Mouse (Mus musculus) heart, postnatal 4 days (tissue): ENCODE measurements around the gene Ppia. TPM values are rescaled to one million over a fixed set of nuclear protein-coding genes. Genes with fewer than 3 reads are reported as not detected.
A peak's percentile ranks its signal among the peaks of the same experiment; 100 is the strongest.
"Not testable (repeated sequence)": the region's sequence is repeated elsewhere in the genome, so short reads cannot be mapped to it uniquely, and the experiment has no call there.

Experiments used
- DNase-seq: peaks from one replicate; pipeline ENCODE4 v3.0.0; 2021
- microRNA-seq, 2 experiments: library from miRNA; unstranded; fragments of <30 nt; microRNA quantifications; one replicate each; pipeline ENCODE4 v1.2.0; 2021 to 2022
- total RNA-seq, 2 experiments: library from RNA; stranded (reverse); gene quantifications; 2 replicates each; pipeline ENCODE4 v1.2.3; 2021

Gene Ppia
- total RNA-seq, 2 experiments from 2014 or later = 1,521 to 1,568 TPM

DNA sequence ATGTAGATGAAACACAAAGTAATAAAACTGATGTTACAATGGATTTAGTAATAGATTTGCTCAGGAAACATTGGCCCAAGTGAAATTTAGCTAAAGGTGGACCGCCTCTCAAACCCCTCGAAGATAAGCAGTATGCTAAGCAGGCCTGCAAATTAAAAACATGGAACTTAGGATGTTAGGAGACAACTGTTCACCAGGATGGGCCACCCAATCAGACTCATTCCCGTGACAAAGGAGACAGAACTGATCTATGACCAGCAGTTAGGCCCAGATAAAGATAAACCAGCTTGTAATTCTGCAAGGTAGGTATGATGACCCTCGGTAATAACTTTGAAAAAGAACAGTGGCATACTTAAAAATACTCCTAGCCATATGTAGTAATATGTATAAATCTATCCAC is 27.9 kb downstream of the Ppia start:
- DNase-seq = no peak

DNA sequence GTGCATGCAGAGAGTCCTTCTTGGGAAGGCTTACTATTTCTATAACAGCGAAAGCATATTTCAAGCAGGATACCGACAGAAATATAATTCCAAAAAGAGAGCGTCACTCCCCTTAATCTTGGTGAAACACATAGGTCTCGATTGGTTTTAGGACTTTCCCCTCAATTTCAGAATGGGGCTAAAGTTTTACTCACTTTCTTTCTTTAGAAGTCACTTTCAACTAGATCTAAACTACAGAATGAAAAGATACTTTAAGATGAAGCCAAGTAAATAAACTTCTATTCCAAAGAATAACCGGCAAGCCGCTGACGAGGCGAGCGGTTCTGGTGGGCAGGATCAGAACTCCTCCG is 28.5 kb downstream of the Ppia start:
- no peak for DNase-seq

GRCm38 (mm10) chr11:6444077-6444853 is 29.0 kb downstream of the Ppia start, which contains the start of gene H2afv:
Gene H2afv (minus strand): TSS chr11:6444443.
- peak; percentile 100 for DNase-seq

DNA sequence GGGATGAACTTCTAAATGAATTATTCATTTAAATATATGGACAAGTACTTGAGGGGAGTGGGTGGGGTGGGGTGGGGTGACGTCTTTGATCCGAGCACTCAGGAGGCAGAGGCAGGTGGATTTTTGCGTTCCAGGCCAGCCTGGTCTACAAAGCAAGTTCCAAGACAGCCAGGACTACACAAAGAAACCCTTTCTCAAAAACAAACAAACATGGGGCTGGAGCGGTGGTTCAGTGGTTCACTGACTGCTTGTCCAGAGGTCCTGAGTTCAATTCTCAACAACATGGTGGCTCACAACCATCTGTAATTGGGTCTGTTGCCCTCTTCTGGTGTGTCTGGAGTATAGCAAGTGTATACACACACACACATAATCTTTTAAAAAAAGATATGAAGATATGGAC is 30.2 kb downstream of the Ppia start:
- DNase-seq = no peak

GRCm38 (mm10) chr11:6445951-6446350 is 30.7 kb downstream of the Ppia start:
- no peak for DNase-seq

DNA sequence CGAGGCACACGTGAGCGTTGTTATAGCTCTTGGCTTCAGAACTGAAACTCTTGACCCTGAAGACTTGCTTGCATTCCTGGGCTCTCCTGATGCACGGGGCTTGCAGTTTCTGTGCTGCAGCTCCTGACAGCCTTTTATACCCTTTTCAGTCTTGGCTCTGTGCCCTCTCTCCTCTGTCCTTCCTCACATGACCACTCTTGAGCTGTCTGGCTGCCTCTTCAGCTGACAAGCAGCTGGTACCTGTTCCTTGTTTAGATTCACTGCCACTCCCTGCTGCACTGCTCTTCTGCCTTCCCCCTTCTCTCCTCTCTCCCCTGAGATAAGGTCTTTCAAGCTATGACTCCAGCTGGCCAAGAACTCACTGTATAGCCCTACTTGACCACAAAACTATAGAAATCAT is 32.2 kb downstream of the Ppia start:
- DNase-seq = peak; percentile 33

DNA sequence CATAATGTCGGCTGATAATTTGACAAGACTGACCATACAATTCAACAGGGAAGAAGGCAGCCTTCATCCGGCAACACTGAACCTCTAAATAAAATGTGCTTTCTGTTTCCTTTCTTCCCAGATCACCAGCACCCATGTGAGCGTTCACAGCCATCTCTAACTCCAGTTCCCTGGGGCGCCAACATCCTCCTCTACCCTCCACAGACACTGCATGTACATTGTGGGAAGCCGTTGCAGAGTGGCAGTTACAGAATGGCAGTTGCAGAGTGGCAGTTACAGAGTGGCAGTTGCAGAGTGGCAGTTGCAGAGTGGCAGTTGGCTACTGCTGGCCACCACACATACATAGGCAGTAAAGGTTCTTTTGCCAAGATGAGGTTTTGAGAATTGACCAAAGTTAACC is 32.9 kb downstream of the Ppia start:
- DNase-seq = not testable (repeated sequence)

- DNase-seq = no peak
These were observed 40.8 kb downstream of the Ppia start for GRCm38 (mm10) chr11:6456083-6456482.

DNA sequence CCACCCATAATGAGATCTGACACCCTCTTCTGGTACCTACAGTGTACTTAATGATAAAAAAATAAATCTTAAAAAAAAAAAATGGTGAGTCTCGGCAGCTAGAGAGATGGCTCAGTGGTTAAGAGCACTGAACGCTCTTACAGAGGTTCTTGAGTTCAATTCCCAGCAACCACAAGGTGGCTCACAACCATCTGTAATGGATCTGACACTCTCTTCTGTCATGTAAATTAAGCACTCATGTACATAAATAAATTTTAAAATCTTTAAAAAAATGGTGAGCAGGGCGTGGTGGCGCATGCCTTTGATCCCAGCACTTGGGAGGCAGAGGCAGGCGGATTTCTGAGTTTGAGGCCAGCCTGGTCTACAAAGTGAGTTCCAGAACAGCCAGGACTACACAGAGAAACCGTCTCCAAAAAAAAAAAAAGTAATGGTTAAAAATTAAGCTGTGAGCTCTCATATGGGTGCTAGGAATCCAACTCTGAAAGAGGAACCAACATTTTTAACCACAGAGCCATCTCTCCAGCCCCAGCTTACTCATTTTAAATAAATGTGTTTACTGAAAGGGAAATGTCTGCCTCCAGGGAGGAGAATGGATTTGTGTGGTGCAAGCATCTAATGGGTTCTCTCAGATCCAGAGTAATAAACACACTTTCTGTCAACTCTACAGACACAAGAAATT is 48.1 kb downstream of the Ppia start:
- no peak for DNase-seq

GRCm38 (mm10) chr11:6465122-6465521 is 49.9 kb downstream of the Ppia start:
- peak; percentile 76 for DNase-seq

- no peak for DNase-seq
These were observed 53.3 kb downstream of the Ppia start for GRCm38 (mm10) chr11:6468541-6468940.

Small RNAs within 50 kb of the gene (microRNA-seq; reads per million reads assigned to microRNA genes)
- gene Mir7651 = 1.0 to 2.1 reads per million in 2 experiments

Other genes with a start within 250 kb of the Ppia start
- under 1 TPM in 1 of 2 experiments, not detected in 1; 0.20 TPM for gene A730071L15Rik, start 215.4 kb upstream of the Ppia start, total RNA-seq
- gene Nudcd3, start 215.0 kb upstream of the Ppia start, total RNA-seq = 10 to 100 TPM; 64.2 to 66.8 TPM
- under 1 TPM in 1 of 2 experiments, not detected in 1; 0.07 TPM for gene Npc1l1, start 185.3 kb upstream of the Ppia start, total RNA-seq
- gene Ddx56, start 147.7 kb upstream of the Ppia start, total RNA-seq = 10 to 100 TPM; 37.5 to 38.2 TPM
- gene Tmed4, start 140.6 kb upstream of the Ppia start, total RNA-seq = 10 to 100 TPM; 62.9 to 68.5 TPM
- 100 to 1,000 TPM; 874 to 885 TPM for gene Ogdh, start 123.8 kb upstream of the Ppia start, total RNA-seq
- gene Zmiz2, start 26.4 kb upstream of the Ppia start, total RNA-seq = 10 to 100 TPM; 46.8 to 49.1 TPM
- 100 to 1,000 TPM; 125 to 126 TPM for gene H2afv, start 29.0 kb downstream of the Ppia start, total RNA-seq
- gene Purb, start 60.5 kb downstream of the Ppia start, total RNA-seq = 10 to 100 TPM; 81.8 to 84.6 TPM
- gene Myo1g, start 105.5 kb downstream of the Ppia start, total RNA-seq = 1 to 10 TPM; 1.2 to 1.4 TPM
- 10 to 100 TPM; 31.8 to 34.1 TPM for gene Ccm2, start 131.4 kb downstream of the Ppia start, total RNA-seq
- 1 to 10 TPM; 1.7 to 2.5 TPM for gene Nacad, start 190.6 kb downstream of the Ppia start, total RNA-seq
- gene Tbrg4, start 210.6 kb downstream of the Ppia start, total RNA-seq = 100 to 1,000 TPM; 105 to 108 TPM
- gene Wap, start 223.2 kb downstream of the Ppia start, total RNA-seq = not detected
- 1 to 10 TPM; 3.6 to 3.7 TPM for gene Ramp3, start 243.1 kb downstream of the Ppia start, total RNA-seq